Mouse (Mus musculus) heart, postnatal 0 days (tissue): ENCODE data around the gene Enox1. TPM values are rescaled to one million over a fixed set of nuclear protein-coding genes. Genes with fewer than 3 reads are reported as not detected.

Experiments
- ATAC-seq: fragments of 200-750 bp; cut with Nextera tagmentation; 2 replicates; pipeline ENCODE4 v1.8.0; 2017; ENCODE audit warnings: low read depth, moderate number of reproducible peaks, moderate library complexity; ENCODE audit not compliant: insufficient read depth
- DNase-seq: peaks from one replicate; pipeline ENCODE4 v3.0.0-alpha.2; 2016; ENCODE audit warnings: low spot score
- H3K27ac ChIP-seq: fragments of 300-500 bp; sonication (generic); 2 replicates; pipeline ENCODE4 v1.5.1; 2014; ENCODE audit warnings: low read depth, mild to moderate bottlenecking
- H3K27me3 ChIP-seq: fragments of 300-500 bp; sonication (generic); 2 replicates; pipeline ENCODE4 v1.6.1; 2014; ENCODE audit warnings: low read length, mixed read lengths; ENCODE audit not compliant: control insufficient read depth, insufficient read depth
- H3K36me3 ChIP-seq: fragments of 300-500 bp; sonication (generic); replicated peaks from 2 replicates; pipeline ENCODE4 v1.6.1; 2014; ENCODE audit warnings: low read length, mixed read lengths; ENCODE audit not compliant: control insufficient read depth, insufficient read depth
- H3K4me1 ChIP-seq: fragments of 300-500 bp; sonication (generic); 2 replicates; pipeline ENCODE4 v1.6.1; 2014; ENCODE audit warnings: antibody characterized with exemption; ENCODE audit not compliant: control insufficient read depth, insufficient read depth
- H3K4me2 ChIP-seq: fragments of 300-500 bp; sonication (generic); 2 replicates; pipeline ENCODE4 v1.6.1; 2014; ENCODE audit warnings: low read depth, mild to moderate bottlenecking, low read length, moderate library complexity
- H3K4me3 ChIP-seq: fragments of 300-500 bp; sonication (generic); 2 replicates; pipeline ENCODE4 v1.5.1; 2014; ENCODE audit warnings: low read depth, low read length
- H3K9ac ChIP-seq: fragments of 300-500 bp; sonication (generic); replicated peaks from 2 replicates; pipeline ENCODE4 v1.6.1; 2014; ENCODE audit warnings: low read depth, low read length, mixed read lengths
- H3K9me3 ChIP-seq: fragments of 300-500 bp; sonication (generic); replicated peaks from 2 replicates; pipeline ENCODE4 v1.6.1; 2016; ENCODE audit warnings: low read length; ENCODE audit not compliant: control insufficient read depth
- CTCF ChIP-seq: IDR thresholded peaks from 2 replicates; pipeline ENCODE4 v1.5.1; 2016; ENCODE audit warnings: antibody characterized with exemption, control low read depth, low read depth
- EP300 ChIP-seq: IDR thresholded peaks from 2 replicates; pipeline ENCODE4 v1.6.1; 2016; ENCODE audit warnings: antibody characterized with exemption, low read depth
- WGBS: fragments of 180-500 bp; shearing (Covaris S2); extraction: QIAGEN DNeasy Blood & Tissue Kit; methylation state at CpG from one replicate; pipeline ENCODE4 v1.1.7; 2014; 5-methylcytosine and 5-hydroxymethylcytosine counted together
- polyA plus RNA-seq: library from polyadenylated mRNA; unstranded; fragments of >200 nt; fragmentation: Nextera tagmentation; extraction: Ambion mirVana; gene quantifications from 2 replicates; pipeline ENCODE4 v1.2.1, GENCODE M21; 2015
- total RNA-seq: library from RNA; depleted of rRNA; stranded (reverse); fragments of >200 nt; gene quantifications from 2 replicates; pipeline ENCODE4 v1.2.3, GENCODE M21; 2014; ENCODE audit warnings: low replicate concordance

Gene Enox1
- total and polyA plus RNA-seq, 2 experiments from 2014 or later = 0.83 to 2.6 TPM

- DNase-seq = no peak
- Histone ChIP-seq H3K4me1 (0 out of 2 replicates have a peak, but pooled peaks cover 5% of the 10 kb centered on the region), H3K4me3 (no peak overlapping the region), H3K36me3 (no peaks in the 10 kb centered on the region), H3K27ac (no peak overlapping the region), H3K27me3 (no peaks in the 10 kb centered on the region), H3K9ac (no peak overlapping the region), H3K4me2 (no peak overlapping the region), H3K9me3 (no peaks in the 10 kb centered on the region)
- ATAC-seq = no peak
- 93% methylated on average over 10 of the region's 10 CpGs for WGBS
- no peak for TF ChIP-seq CTCF
- no peak for TF ChIP-seq EP300
Measured at GRCm38 (mm10) chr14:77632466-77633171, 476.1 kb downstream of the Enox1 start.

- no peak for DNase-seq
- H3K4me2 ChIP-seq = no peak overlapping the region
- no peak overlapping the region for H3K9ac ChIP-seq
- ATAC-seq = no peak
- 68% methylated on average over 2 of the region's 2 CpGs for WGBS
- TF ChIP-seq CTCF (no peak), EP300 (no peak)
- no peak overlapping the region for H3K4me3 ChIP-seq
- no peaks in the 10 kb centered on the region for H3K27me3 ChIP-seq
- no peaks in the 10 kb centered on the region for H3K36me3 ChIP-seq
- no peak overlapping the region for H3K27ac ChIP-seq
- H3K9me3 ChIP-seq = no peaks in the 10 kb centered on the region
- 0 out of 2 replicates have a peak, but pooled peaks cover 5% of the 10 kb centered on the region for H3K4me1 ChIP-seq
Measured at GRCm38 (mm10) chr14:77633172-77633542, 476.6 kb downstream of the Enox1 start.

- H3K4me2 ChIP-seq = no peak overlapping the region
- H3K4me1 ChIP-seq = peaks cover 9% of the 10 kb centered on the region; the same call in 1 of the 2 replicates
- 36% methylated on average over 6 of the region's 6 CpGs for WGBS
- no peaks in the 10 kb centered on the region for H3K36me3 ChIP-seq
- no peak for DNase-seq
- H3K9me3 ChIP-seq = no peaks in the 10 kb centered on the region
- H3K9ac ChIP-seq = no peak overlapping the region
- H3K4me3 ChIP-seq = no peak overlapping the region
- no peak overlapping the region for H3K27ac ChIP-seq
- H3K27me3 ChIP-seq = no peaks in the 10 kb centered on the region
- no peak for ATAC-seq
- TF ChIP-seq EP300 (no peak), CTCF (no peak)
Measured at GRCm38 (mm10) chr14:77636931-77637330, 480.4 kb downstream of the Enox1 start.

DNA sequence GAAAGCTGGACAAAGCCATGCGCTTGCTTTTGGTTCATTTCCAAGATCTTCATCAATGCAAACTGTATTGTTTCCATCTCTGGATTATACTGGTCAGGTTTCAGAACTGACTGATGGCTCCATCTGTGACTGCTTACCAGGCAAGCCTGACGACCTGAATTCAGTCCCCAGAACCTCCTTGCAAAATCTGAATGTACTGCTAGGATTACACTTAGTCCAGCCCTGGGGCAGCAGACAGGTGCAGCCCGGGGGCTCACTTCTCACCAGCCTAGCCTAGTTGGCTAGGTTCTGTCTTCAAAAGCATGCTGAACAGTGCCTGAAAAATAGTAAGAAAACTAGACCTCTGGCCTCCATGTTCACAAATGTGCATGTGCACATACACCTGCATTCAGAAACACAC is 481.6 kb downstream of the Enox1 start:
- H3K9me3 ChIP-seq = no peaks in the 10 kb centered on the region
- no peak overlapping the region for H3K9ac ChIP-seq
- TF ChIP-seq CTCF (no peak), EP300 (no peak)
- H3K36me3 ChIP-seq = no peaks in the 10 kb centered on the region
- no peak overlapping the region for H3K4me3 ChIP-seq
- no peaks in the 10 kb centered on the region for H3K27me3 ChIP-seq
- peaks cover 9% of the 10 kb centered on the region; the same call in 1 of the 2 replicates for H3K4me1 ChIP-seq
- no peak for DNase-seq
- no peak for ATAC-seq
- no peak overlapping the region for H3K4me2 ChIP-seq
- 84% methylated on average over 3 of the region's 3 CpGs for WGBS
- H3K27ac ChIP-seq = no peak overlapping the region

- no peak for TF ChIP-seq EP300
- no peak for TF ChIP-seq CTCF
- ATAC-seq = no peak
Measured at GRCm38 (mm10) chr14:77638616-77639015, 482.1 kb downstream of the Enox1 start.

DNA sequence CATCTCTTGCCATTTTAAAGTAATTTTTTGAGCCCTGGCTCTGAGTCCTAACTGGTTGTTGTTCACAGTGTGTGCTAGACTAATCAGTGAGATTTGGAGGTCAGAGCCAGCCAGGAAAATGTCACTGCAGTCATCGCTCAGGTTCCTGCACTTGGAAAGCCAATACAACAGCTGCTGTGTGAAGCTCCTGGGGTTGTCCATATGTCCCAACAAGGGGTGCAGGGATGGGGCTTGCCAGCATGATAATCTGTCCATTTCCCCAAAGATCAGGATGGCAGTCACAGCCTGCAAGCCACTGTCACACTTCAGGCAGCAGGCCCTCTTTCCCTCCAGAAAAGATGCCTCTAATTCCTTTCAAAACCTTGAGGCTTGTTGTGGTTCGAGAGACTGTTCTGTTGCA is 483.0 kb downstream of the Enox1 start:
- no peaks in the 10 kb centered on the region for H3K9me3 ChIP-seq
- H3K9ac ChIP-seq = no peak overlapping the region
- WGBS = 48% methylated on average over 2 of the region's 2 CpGs
- no peaks in the 10 kb centered on the region for H3K27me3 ChIP-seq
- H3K4me2 ChIP-seq = no peak overlapping the region
- ATAC-seq = no peak; the same call in 1 of the 2 replicates
- no peak overlapping the region for H3K4me3 ChIP-seq
- H3K4me1 ChIP-seq = peaks cover 9% of the 10 kb centered on the region; the same call in 1 of the 2 replicates
- DNase-seq = peak; percentile 14
- H3K27ac ChIP-seq = no peak overlapping the region
- TF ChIP-seq EP300 (no peak), CTCF (no peak)
- H3K36me3 ChIP-seq = no peaks in the 10 kb centered on the region

More at GRCm38 (mm10) chr14:77638616-77639015, 482.1 kb downstream of the Enox1 start:
- no peaks in the 10 kb centered on the region for H3K9me3 ChIP-seq
- H3K9ac ChIP-seq = no peak overlapping the region
- H3K36me3 ChIP-seq = no peaks in the 10 kb centered on the region
- H3K27ac ChIP-seq = no peak overlapping the region
- 70% methylated on average over 3 of the region's 3 CpGs for WGBS
- H3K4me2 ChIP-seq = no peak overlapping the region
- no peaks in the 10 kb centered on the region for H3K27me3 ChIP-seq
- no peak for DNase-seq
- H3K4me3 ChIP-seq = no peak overlapping the region
- peaks cover 9% of the 10 kb centered on the region; the same call in 1 of the 2 replicates for H3K4me1 ChIP-seq
